Mouse (Mus musculus): ENCODE data around the gene Plod3.

Gene Plod3

GRCm38 (mm10) chr5:137025132-137025531 is 38.3 kb downstream of the Plod3 start:
- DNase-seq (ENCODE audit: low spot score): no peak

- DNase-seq (ENCODE audit: low spot score): no peak
Measured at GRCm38 (mm10) chr5:137026092-137026491, 39.3 kb downstream of the Plod3 start, which contains the start of gene Vgf. Vgf (plus strand) TSS chr5:137026392.

DNA sequence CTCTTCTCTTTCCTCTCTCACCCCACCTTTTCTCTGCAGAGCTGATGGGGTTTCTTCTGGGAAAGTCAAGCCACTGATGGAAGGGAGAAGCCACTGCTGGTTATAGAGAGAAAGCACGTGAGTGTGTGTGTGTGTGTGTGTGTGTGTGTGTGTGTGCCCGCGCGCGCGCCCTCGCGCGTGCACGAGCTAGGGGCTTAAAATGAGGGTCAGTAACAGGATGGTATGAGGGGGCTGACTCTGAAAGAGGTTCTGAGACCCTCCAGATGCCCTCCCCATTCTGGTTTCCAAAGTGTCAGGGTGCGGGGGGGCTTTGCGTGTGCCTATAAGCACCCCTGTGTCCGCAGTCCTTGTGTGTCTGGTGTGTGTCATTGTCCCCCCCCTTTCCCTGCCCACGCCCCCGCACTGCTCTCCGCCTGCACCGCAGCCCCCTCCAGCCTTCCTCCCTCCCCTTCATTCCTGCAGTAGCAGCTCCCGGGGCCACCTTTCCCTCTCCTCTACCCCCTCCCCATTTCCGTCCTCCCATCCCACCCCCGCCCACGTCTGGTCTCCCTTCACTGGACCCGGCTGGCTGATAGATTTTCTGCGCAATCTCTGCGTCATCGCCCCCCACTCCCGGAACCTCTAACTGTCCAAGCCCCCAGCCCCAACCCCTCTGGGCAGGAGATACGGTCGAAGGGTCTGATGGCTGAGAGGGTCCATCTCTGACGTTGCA is 41.9 kb downstream of the Plod3 start:
- DNase-seq (ENCODE audit: low spot score): no peak

DNA sequence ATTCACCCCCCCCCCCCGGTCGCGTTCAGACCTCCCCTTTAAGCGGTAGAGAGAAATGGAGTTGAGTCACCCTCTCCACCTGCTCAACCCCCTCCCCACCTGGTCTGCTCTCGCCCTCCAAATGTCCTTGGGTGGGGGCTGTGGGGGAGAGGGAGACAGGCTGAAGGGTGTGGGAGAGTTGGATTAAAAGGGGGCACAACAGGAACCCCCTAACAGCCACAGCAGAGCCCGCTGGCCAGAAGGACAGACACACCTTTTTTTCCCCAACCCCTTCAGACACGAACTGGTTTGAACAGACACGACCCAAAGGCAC is 42.4 kb downstream of the Plod3 start:
- no peak for DNase-seq (ENCODE audit: low spot score)

DNA sequence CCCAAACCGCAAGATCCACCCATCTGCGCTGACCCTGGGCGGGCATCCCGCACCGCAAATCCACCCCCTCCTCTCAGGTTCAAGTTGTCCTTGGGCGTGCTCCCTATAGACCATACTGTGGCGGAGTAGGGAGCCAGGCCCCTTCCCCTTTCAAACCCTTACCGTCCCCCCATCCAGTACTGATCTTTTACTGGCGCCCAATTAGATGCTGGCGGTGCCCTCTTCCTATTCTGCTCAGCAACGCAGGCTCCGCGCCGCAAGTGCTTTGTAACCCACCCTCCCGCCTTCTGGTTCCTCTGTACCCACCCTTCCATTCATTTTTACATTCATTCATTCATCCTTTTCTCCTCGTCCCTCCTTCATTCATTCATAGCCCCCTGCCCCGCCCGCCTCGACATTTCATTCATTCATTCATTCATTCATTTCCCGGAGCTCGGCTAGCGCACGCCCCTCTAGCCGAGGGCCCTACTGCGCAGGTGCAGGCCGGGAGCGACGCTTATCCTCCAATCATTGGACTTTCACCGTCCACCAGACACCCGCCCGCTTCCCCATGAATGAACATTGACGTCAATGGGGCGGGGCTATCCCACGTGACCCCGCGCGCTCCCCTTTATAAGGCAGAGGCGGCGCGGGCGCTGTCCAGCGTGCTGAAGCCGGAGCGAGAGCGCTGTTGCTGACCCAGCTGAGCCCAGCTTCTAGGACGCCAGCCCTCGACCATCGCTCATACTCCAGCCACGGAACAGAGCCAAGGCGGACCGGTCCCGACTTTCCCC is 43.0 kb downstream of the Plod3 start:
- peak; percentile 90 for DNase-seq (ENCODE audit: low spot score)

- no peak for DNase-seq (ENCODE audit: low spot score)
Measured at GRCm38 (mm10) chr5:137030416-137030810, 43.6 kb downstream of the Plod3 start.

DNA sequence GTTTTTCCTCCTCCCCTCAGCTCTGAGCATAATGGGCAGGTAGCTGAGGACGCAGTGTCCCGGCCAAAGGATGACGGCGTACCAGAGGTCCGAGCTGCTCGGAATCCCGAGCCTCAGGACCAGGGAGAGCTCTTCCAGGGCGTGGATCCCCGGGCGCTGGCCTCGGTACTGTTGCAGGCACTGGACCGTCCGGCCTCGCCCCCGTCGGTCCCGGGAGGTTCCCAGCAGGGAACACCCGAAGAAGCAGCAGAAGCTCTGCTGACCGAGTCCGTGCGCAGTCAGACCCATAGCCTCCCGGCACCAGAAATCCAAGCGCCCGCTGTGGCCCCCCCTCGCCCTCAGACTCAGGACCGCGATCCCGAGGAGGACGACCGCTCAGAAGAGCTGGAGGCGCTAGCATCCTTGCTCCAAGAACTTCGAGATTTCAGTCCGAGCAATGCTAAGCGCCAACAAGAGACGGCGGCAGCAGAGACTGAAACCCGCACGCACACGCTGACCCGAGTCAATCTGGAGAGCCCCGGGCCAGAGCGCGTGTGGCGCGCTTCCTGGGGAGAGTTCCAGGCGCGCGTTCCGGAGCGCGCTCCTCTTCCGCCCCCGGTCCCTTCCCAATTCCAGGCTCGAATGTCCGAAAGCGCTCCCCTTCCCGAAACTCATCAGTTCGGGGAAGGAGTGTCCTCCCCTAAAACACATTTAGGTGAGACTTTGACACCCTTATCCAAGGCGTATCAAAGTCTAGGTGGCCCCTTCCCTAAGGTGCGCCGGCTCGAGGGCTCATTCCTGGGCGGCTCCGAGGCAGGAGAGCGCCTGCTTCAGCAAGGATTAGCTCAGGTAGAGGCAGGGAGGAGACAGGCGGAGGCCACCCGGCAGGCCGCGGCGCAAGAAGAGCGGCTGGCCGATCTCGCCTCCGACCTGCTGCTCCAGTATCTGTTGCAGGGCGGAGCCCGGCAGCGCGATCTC is 44.5 kb downstream of the Plod3 start:
- no peak for DNase-seq (ENCODE audit: low spot score)

DNA sequence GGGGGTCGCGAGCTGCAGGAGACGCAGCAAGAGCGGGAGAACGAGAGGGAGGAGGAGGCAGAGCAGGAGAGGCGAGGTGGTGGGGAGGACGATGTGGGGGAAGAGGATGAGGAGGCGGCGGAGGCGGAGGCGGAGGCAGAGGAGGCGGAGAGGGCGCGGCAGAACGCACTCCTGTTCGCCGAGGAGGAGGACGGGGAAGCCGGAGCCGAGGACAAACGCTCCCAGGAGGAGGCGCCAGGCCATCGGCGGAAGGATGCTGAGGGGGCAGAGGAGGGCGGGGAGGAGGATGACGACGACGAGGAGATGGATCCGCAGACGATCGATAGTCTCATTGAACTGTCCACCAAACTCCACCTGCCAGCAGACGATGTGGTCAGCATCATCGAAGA is 45.2 kb downstream of the Plod3 start:
- no peak for DNase-seq (ENCODE audit: low spot score)

DNA sequence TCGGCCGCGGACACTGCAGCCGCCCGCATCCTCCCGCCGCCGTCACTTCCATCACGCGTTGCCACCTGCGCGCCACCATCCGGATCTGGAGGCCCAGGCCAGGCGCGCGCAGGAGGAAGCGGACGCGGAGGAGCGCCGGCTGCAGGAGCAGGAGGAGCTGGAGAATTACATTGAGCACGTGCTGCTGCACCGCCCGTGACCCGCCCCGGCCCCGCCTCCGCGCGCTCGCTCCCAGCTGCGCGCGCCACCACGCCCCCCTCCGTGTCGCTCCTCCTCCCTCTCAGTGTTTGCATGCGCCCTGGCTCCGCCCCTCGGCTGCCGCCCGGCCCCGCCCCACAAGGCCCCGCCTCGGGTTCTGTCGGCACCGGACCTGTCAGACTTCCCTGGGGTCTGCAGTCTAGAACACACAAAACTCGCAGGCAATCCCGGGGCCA is 45.8 kb downstream of the Plod3 start:
- no peak for DNase-seq (ENCODE audit: low spot score)

DNA sequence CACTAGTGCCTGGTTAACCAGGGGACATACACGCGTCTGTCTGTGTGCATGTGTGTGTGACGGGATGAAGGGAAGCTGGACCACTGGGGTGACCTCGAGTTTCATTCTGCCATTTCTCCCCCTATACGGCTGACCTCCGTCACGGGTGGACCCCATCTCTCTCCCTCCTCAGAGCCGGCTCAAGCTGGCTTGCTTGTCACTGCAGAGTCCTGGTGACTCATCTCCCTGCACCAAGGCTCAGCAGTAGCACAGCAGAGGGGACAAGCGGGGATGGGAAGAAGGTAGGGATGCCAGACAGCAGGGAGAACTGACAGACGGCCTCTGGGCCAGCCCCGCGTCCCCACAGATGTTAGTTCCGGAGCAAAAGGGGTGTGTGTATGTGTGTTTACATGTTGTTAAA is 49.4 kb downstream of the Plod3 start:
- no peak for DNase-seq (ENCODE audit: low spot score)

- no peak for DNase-seq (ENCODE audit: low spot score)
Measured at GRCm38 (mm10) chr5:137039453-137039852, 52.6 kb downstream of the Plod3 start.

DNA sequence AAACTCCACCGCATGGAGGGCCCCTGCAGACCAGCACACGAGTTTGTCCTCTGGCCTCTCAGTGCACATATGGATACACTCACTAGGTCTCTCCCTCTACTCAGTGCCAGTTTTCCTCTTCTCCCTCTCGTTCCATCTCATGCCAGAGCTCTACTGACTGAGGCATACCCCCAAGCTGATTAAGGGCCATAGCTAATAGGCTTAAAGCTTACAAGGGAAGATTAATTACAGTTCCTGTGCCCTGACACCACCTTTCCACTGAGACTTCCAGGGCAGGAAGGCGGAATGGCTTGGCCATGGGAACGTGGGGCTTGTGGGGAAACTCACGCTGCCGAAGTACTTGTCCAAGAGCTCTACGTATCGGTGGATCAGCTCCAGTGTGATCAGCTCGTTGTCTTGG is 54.6 kb downstream of the Plod3 start:
- no peak for DNase-seq (ENCODE audit: low spot score)

DNA sequence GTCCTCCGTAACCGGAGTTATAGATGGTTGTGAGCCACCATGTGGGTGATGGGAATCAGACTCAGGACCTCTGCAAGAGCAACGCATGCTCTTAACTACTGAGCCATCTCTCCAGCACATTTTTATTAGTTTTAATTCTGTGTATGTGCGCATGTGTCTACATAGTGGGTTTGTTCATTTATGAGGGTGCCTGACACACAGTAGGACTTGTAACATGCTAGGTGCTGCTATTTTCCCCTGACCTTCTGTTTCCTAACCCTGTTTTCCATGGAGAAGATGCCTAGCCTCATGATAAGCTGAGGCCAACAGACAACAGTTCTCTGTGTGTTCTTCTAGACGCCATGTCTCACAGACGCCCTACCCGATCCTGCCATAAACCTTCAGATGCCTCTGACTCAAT is 57.2 kb downstream of the Plod3 start:
- DNase-seq (ENCODE audit: low spot score): no peak

DNA sequence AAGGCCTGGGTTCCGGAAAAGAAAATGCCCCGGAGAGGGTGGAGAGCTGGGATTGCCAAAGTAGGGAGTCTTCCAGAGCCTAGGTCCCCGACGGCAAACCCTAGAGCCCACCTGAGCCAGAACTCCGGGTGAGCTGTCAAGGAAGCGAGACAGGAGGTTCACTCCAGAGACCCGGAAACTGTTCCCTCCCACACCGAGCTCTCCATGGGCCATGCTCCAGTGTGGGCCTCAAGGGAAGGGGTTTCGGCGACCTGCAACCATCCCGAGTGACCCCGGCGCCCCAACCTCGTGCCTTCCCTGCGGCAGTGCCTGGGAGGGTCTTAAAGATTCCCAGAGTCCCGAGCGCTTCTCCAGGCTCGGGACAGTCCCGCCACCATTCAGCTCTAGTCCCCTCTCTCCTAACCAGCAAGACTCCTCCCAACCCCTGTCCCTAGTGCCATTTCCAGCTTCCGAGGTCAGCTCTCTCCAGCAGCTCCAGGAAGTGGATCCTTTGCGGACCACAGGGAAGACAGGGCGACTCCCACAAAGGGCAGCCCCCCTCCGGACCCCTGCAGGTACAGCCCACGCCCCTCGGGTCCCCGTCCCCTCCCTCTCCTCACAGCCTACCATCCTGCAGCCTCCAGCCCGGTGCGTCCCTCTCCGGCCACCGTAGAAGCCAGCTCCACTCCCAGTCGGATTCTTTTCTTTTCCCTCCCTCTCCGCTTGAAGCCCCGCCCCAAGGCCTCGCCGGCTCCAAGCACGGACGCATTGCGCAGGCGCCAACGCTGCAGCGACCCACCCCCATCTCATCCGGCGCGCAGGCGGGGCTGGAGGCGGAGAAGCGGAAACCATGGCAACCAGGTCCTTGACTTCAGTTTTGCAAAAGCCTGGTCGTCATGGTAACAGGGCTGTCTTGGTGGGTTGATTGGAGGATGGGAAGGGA is 58.8 kb downstream of the Plod3 start, which contains the start of gene Ap1s1:
Gene Ap1s1, minus strand, starts transcription at position 734 of the 922 bp plus-strand sequence.
- DNase-seq (ENCODE audit: low spot score): peak; percentile 93

All from layer of hippocampus, adult 9-10 months (tissue).